Mouse (Mus musculus) ZHBTc4 (cell line): ENCODE results near the gene Coro2a.
A peak's percentile ranks its signal among the peaks of the same experiment; 100 is the strongest.
"Not testable (repeated sequence)": the region's sequence is repeated elsewhere in the genome, so short reads cannot be mapped to it uniquely, and the experiment has no call there.

Source experiments
- DNase-seq: peaks from one replicate; pipeline ENCODE4 v3.0.0-alpha.2; 2011; ENCODE audit warnings: low read depth, low spot score

Coro2a gene

DNA sequence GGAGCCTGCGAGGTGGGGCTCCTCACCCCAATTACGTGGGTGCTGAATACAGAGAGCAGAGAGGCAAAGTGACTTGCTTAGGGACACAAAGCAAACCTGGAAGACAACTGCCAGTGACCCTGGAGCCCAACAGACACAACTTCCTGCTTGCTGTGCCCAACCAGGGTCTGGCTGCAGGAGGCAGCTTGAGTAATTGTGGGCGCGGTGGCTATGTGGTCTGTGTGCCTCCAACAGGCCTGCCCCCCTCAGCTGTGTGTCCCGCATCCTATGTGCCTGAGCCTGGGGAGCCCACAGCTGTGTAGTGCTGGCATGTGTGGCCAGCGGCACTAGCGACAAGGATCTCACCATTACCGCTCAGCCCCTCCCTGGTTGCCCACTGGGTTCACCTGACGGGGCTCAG lies 12.6 kb upstream of the Coro2a start:
- DNase-seq = peak; percentile 46

DNA sequence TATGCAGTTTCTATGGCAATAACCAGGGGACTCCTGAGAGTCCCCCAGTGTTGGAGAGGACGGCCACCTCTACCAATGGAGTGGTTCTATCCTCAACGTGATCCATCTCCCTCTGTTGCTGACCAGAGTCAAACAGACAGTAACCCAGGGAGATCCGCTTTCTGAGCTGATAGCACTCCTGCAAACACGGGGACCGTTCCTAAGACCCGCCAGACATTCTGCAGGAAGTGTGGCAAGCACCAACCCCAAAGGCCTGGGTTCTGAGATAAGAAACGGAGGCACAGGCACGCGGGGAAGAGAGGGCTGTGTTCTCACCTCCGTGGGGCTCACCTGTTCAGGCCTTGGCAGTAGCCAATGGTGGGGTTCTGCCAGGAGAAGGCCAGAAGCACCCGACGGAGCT lies 11.6 kb upstream of the Coro2a start:
- no peak for DNase-seq

- peak; percentile 89 for DNase-seq
These were observed 9.2 kb upstream of the Coro2a start for GRCm38 (mm10) chr4:46611181-46611580.

DNA sequence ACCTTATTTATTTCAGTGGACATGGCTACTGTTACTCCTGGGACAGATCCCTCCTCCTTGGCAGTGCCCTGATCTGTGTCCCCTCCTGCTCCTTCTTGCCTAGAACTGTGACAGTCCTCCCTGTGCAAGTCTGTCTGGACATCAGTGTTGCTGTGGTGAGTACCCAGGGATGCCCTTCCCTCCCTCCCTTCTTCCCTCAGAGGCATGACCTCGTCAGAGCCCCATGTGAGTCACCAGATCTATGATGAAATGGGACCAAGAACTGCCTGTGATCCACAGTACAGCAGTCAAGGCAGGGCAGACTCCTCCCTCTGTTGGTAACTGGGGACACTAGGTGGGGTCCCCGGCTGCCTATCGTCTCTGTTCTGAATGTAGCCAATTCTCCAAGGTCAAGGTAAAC lies 5.6 kb upstream of the Coro2a start:
- no peak for DNase-seq

DNA sequence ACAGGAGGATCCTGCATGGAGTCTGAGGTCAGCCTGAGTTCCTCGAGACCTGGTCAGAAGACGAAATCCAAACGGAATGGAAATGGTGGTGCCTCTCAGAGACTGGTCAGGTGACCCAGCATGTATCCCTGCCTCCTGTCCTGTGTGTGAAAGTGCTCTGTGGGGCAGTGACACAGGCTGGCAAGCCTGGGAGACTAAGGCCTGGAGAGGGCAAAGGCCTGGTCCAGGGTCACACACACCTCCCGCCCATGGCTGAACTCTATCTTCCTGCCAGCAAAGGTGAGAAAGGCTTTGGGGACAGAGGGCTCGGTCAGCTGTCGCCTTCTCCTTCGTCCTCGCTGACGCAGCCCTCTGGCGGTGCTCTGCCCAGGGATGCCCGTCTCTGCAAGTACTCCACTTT lies 3.4 kb upstream of the Coro2a start:
- DNase-seq = no peak

DNA sequence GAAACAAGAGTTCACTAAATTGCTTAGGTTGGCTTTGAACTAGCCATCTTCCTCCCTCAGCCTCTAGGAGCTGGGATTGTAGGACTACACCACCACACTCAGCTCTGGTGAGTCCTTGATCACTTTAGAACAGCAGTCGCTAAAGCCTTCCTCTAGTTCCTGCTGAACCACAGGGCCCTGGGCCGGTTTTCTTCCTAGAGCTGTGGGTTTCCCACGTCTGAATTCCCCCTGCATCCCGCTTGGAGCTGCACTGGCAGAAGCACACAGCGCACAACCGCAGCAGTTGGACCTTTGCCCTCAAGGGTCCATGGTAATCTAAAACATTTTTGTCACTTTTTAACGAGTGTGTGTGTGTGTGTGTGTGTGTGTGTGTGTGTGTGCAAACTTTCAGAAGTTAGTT lies 702 bp upstream of the Coro2a start:
- DNase-seq = no peak

DNA sequence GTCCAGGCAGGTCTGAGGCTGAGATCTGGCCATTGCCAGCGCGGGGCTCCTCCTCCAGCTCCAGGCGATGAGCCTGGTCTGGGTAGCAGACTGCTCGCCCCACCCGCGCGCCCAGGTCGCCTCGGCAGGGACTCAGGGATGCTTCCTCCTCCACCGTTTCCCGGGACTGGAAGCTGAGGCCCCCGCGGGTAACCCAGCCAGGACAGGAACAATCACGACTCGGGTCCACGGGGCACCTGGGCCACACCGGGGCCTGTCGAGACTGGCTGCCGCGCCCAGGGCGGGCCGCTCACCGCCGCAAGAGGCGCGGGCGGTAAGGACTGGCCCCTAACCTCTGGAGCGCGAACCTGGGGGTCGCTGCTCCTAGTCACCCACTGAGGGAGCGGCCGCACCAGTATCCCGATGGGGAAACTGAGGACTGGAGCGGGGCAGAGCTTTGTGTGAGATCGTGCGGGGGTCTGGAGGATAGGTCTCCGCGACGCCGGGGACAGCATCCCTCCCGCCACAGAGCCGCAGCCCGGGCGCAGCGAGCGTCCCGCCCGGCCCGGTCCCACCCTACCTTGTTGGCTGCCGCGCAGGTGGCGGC lies 651 bp downstream of the Coro2a start:
- peak; percentile 70 for DNase-seq

DNA sequence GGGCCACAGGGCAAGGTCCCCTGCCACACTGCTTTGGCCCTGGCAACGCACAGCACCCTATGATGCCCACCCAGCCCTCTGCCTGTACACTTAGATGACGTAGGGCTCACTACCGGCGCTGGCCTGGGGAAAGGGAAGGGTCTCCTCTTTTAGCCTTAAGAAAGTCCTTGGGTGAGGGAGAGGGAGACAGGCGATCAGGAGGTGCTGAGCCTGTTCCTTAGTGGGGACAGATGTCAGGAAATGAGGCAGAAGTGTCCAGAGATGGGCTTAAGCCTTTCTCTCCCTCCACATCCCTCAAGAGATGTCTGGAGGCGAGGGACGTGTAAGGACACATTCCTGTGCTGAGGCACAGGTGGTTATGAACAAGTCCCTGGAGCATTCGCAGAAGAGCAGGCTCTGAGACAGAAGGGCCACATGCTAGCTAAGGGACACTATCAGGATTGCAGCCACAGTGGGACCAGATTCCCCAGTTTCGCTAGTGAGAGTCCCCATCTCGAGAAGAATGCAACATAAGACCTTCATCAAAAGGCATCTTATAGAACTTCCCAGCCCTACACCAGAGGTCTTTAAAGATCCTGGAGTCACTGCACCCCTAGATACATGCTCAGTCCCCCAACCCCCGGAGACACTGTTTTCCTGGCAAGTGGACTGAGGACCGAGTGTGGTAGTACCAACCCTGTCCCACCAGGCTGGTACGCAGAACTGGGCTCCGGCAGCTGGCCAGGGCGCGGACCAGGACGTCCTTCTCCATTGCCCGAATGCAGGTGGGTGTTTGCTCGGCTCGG lies 1.3 kb downstream of the Coro2a start:
- no peak for DNase-seq

DNA sequence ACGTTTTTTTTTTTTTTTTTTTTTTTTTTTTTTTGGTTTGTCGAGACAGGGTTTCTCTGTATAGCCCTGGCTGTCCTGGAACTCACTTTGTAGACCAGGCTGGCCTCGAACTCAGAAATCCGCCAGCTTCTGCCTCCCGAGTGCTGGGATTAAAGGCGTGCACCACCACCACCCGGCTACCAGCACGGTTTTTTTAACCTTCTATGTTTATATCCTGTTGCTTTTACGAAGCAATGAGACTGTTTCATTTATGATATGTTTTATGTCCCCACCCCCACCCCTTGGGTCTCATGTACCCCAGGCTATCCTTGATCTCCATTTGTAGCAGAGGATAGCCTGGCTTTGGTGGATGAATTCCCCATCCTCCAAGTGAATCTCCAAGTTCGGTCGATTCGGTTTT lies 2.4 kb downstream of the Coro2a start:
- not testable (repeated sequence) for DNase-seq

- no peak for DNase-seq
These were observed 3.0 kb downstream of the Coro2a start for GRCm38 (mm10) chr4:46598981-46599380.

DNA sequence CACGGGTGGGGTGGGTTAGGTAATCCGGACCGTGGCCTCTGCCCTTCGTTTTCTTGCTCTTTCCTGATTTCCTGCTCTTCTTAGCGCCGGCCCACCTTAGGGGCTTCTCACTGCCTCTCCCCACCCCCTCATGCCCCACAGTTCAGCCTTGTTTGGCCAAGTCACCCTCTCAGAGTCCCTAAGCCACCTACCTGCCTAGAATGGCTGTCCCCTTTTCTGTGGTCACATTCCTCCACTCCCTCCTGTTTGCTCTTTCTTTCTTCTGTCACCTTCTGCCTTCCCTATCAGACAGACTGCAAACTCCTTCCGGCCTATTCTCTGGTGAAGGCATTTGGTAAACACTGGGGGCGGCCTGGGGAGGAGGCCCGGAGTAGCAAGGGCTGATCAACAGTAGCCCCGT lies 3.9 kb downstream of the Coro2a start:
- no peak for DNase-seq

- no peak for DNase-seq
These were observed 4.6 kb downstream of the Coro2a start for GRCm38 (mm10) chr4:46597286-46597961.

- no peak for DNase-seq
These were observed 5.6 kb downstream of the Coro2a start for GRCm38 (mm10) chr4:46596398-46596797.

DNA sequence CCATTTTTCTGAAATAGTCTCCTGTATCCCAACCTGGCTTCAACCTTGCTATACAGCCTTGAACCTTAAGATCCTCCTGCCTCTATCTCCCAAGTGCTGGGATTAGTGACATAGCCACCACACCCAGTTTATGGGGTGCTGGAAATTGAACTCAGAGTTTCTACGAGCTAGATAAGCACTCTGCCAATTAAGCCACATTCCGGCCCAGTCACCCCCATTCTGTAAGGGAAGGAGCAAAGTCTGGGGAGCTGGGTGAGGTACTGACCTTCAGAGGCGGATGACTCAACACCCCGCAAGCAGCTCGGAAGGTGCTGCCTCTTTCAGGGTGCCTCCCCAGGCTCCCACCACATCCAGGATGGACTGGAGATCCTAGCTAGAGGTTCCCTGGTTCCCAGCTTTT lies 7.9 kb downstream of the Coro2a start:
- no peak for DNase-seq

DNA sequence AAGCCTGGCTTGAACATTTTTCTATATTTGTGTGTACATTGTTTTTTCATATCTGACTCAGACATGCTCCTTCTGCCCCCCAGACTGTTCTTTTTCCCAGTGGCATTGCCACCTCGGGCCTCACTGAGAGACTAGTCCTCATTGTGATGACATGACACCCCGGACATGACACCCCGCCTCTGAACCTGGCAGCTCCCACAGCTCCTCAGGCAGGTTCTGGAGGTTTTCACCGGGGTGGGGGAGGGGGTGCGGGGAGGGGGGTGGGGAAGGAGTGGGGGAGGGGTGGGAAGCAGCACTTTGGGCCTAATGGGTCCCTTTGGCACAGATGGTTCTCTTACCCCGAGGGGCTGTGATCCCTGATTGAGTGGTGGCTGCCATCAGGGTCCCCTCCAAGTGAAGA lies 8.5 kb downstream of the Coro2a start:
- DNase-seq = no peak

DNA sequence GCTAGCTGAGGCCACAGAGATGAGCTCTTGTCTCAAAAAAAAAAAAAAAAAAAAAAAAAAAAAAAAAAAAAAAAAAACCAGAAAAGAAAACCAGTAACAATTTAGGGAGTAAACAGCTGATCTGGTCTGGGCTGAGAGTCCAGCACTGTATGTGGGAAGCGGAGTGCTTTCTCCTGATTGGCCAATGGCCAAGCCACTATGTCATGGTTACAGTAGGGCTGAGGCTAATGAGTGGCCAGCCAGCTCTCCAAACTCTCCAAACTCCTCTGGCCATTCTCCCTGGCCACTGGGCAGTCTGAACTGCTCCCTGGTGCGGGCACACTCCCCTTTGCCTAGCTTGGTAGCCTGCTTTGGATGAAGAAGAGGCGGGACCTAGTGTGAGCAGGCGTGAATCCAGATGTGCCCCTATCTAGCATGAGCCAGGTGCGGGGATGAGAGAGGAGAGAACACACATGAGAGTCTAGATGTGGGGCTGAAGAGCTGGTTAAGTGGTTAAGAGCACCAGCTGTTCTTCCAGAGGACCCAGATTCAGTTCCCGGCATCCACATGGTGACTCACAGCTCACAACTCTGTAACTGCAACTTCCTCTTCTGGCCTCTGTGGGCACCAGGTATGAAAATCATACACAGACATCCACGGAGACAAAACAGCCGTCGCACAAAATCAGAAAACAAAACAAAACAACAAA lies 10.0 kb downstream of the Coro2a start:
- no peak for DNase-seq

DNA sequence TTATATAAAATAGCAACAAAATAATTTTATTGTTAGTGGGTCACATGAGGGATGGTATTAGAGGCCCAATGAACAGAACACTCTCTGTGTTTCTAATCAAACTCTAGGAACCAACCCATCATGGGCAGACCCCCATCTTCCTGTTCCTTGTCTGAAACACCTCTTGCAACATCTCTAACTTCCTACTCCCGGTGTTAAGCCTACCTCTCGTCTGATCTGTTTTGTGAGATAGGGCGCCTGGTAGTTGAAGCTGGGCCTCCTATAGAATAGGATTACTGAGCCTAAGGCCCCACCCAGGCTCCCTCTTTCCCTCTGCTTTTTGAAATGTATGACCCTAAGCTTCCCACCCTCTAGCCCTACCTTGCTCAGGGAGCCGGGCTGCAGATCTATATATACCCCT lies 11.2 kb downstream of the Coro2a start:
- DNase-seq = no peak

DNA sequence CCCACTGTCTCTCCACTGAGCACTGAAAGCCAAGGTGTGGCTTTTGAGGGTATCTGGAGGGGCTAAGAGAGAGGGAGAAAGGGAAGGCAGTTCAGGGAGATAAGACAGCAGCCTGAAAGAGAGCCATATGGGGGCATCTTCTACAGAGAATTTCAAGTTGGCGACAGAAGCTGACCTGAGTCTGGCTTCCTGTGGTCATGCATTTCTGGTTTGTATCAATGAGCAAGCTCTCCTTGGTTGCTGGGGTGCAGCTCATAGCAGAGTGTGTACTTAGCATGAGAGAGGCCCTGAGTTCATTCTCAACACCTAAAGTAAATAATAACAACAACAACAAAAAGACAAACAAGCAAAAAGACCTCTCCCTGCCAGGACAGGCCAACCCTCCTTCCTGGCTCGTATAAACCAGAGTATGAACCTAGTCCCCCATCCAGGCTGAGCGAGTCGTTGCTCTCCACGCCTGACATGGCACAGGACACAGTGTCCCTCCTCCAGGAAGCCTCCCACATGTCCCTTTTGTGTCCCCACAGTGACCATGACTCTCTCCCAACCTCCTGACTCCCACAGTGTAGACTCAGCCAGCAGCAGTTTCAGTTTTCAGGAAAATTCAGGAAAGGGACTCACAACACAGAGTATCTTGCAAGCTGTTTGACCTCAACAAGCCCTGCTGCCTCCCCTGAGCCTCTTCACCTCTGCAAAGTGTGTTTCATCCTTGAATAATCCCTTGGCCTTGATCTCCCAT lies 11.9 kb downstream of the Coro2a start:
- DNase-seq = no peak

- no peak for DNase-seq
These were observed 12.9 kb downstream of the Coro2a start for GRCm38 (mm10) chr4:46589151-46589550.

GRCm38 (mm10) chr4:46586473-46586872 lies 15.5 kb downstream of the Coro2a start:
- DNase-seq = no peak

DNA sequence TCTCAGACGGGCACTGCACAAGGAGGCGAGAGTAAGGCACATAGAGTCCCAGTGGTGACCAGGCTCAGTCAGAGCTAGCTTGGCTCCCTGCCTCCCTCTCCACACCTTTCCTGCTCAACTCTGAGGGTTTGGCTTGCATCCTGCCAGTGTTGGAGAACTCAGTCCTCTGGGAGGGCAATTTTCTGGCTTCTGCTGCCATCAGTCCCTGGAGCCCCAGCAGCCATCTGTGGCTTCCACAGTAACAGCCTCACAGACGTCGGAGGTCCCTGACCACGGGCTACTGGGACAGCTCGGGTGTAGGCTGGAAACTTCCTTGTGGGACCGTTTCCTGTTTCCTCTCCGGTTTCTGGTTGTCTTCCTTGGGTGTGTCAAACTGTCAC lies 16.2 kb downstream of the Coro2a start:
- no peak for DNase-seq
